Comparison of ENCODE assay signal across 24 mouse cellular contexts in genomic region chr7:137064255-137064654, GRCm38 (mm10).
DNase-seq lines count a peak whose midpoint lies in the region; ATAC-seq lines count a peak whose summit lies in the region.
"Had no signal": no experiment of that assay in that cellular context is flagged by ENCODE, and none has a peak within 500 bp of the region (broad histone marks: within the 10 kb centered on the region; RNA-seq: fewer than 3 reads in every experiment).

No protein-coding gene starts in this region.

- 50% methylated on average over 9 of the region's 9 CpGs for WGBS in hindbrain, embryonic 12.5 days
- WGBS in hindbrain, embryonic 11.5 days = 70% methylated on average over 9 of the region's 9 CpGs
- 70% methylated on average over 9 of the region's 9 CpGs for whole genome bisulfite sequencing in midbrain, embryonic 12.5 days
- 91% methylated on average over 9 of the region's 9 CpGs for WGBS in midbrain, embryonic 10.5 days
- 64% methylated on average over 9 of the region's 9 CpGs for WGBS in neural tube, embryonic 12.5 days

- no peaks in the 10 kb centered on the region for H3K36me3 ChIP-seq in hindbrain, embryonic 12.5 days
- H3K36me3 ChIP-seq in hindbrain, embryonic 11.5 days (ENCODE audit: control insufficient read depth, insufficient read depth, low read length) = no peaks in the 10 kb centered on the region
- no peaks in the 10 kb centered on the region for H3K36me3 ChIP-seq in midbrain, embryonic 12.5 days
- no peaks in the 10 kb centered on the region for H3K36me3 ChIP-seq in midbrain, embryonic 10.5 days
- no peaks in the 10 kb centered on the region for H3K36me3 ChIP-seq in neural tube, embryonic 12.5 days
- H3K36me3 ChIP-seq: embryonic facial prominence, embryonic 15.5 days; forebrain, embryonic 10.5 days; G1E; heart, embryonic 13.5 days had no signal

- H3K4me2 ChIP-seq in hindbrain, embryonic 12.5 days (replicated peaks) = no peak overlapping the region
- no peak overlapping the region for H3K4me2 ChIP-seq in hindbrain, embryonic 11.5 days (replicated peaks; ENCODE audit: low read depth, low read length)
- H3K4me2 ChIP-seq in midbrain, embryonic 12.5 days (replicated peaks) = no peak overlapping the region
- no peak overlapping the region for H3K4me2 ChIP-seq in neural tube, embryonic 12.5 days (replicated peaks)
- H3K4me2 ChIP-seq: embryonic facial prominence, embryonic 15.5 days; heart, embryonic 13.5 days had no signal

- H3K4me3 ChIP-seq in hindbrain, embryonic 12.5 days = no peak overlapping the region
- H3K4me3 ChIP-seq in hindbrain, embryonic 11.5 days (ENCODE audit: low read depth, low read length) = no peak overlapping the region
- H3K4me3 ChIP-seq in midbrain, embryonic 12.5 days = no peak overlapping the region
- no peak overlapping the region for H3K4me3 ChIP-seq in midbrain, embryonic 10.5 days
- H3K4me3 ChIP-seq in neural tube, embryonic 12.5 days = no peak overlapping the region
- H3K4me3 ChIP-seq: embryonic facial prominence, embryonic 15.5 days; erythroblast, embryonic 14.5 days; forebrain, embryonic 10.5 days; heart, embryonic 13.5 days had no signal

- H3K27me3 ChIP-seq in hindbrain, embryonic 12.5 days = no peaks in the 10 kb centered on the region
- no peaks in the 10 kb centered on the region for H3K27me3 ChIP-seq in hindbrain, embryonic 11.5 days (ENCODE audit: control insufficient read depth, insufficient read depth, low read length)
- no peaks in the 10 kb centered on the region for H3K27me3 ChIP-seq in midbrain, embryonic 12.5 days
- no peaks in the 10 kb centered on the region for H3K27me3 ChIP-seq in midbrain, embryonic 10.5 days (ENCODE audit: low read depth, poor library complexity, severe bottlenecking)
- no peaks in the 10 kb centered on the region for H3K27me3 ChIP-seq in neural tube, embryonic 12.5 days (replicated peaks)
- H3K27me3 ChIP-seq: embryonic facial prominence, embryonic 15.5 days had no signal

- no peak overlapping the region for H3K9ac ChIP-seq in hindbrain, embryonic 12.5 days
- no peak overlapping the region for H3K9ac ChIP-seq in hindbrain, embryonic 11.5 days (ENCODE audit: low read depth, low read length)
- H3K9ac ChIP-seq in midbrain, embryonic 12.5 days (replicated peaks) = no peak overlapping the region
- H3K9ac ChIP-seq in neural tube, embryonic 12.5 days = no peak overlapping the region
- H3K9ac ChIP-seq: embryonic facial prominence, embryonic 15.5 days; heart, embryonic 13.5 days had no signal

- peak overlapping the region; percentile 62 for H3K27ac ChIP-seq in hindbrain, embryonic 12.5 days
- no peak overlapping the region for H3K27ac ChIP-seq in hindbrain, embryonic 11.5 days (ENCODE audit: low read depth, low read length)
- peak overlapping the region; percentile 15; the same call in 1 of the 2 replicates for H3K27ac ChIP-seq in midbrain, embryonic 12.5 days (replicated peaks)
- no peak overlapping the region for H3K27ac ChIP-seq in midbrain, embryonic 10.5 days (replicated peaks)
- H3K27ac ChIP-seq in neural tube, embryonic 12.5 days = peak overlapping the region; percentile 9; the same call in 1 of the 2 replicates
- H3K27ac ChIP-seq: embryonic facial prominence, embryonic 15.5 days; forebrain, embryonic 10.5 days; heart, embryonic 13.5 days had no signal

- peaks cover 11% of the 10 kb centered on the region for H3K4me1 ChIP-seq in hindbrain, embryonic 12.5 days
- no peaks in the 10 kb centered on the region for H3K4me1 ChIP-seq in hindbrain, embryonic 11.5 days (replicated peaks; ENCODE audit: control insufficient read depth, insufficient read depth, low read length)
- no peaks in the 10 kb centered on the region for H3K4me1 ChIP-seq in midbrain, embryonic 12.5 days
- 0 out of 2 replicates have a peak, but pooled peaks cover 4% of the 10 kb centered on the region for H3K4me1 ChIP-seq in midbrain, embryonic 10.5 days
- peaks cover 4% of the 10 kb centered on the region; the same call in 1 of the 2 replicates for H3K4me1 ChIP-seq in neural tube, embryonic 12.5 days
- H3K4me1 ChIP-seq: embryonic facial prominence, embryonic 15.5 days; forebrain, embryonic 10.5 days had no signal

- ATAC-seq in hindbrain, embryonic 12.5 days (ENCODE audit: low FRiP score) = peak; percentile 67; the same call in 1 of the 2 replicates
- no peak for ATAC-seq in hindbrain, embryonic 11.5 days (ENCODE audit: low FRiP score)
- ATAC-seq in midbrain, embryonic 12.5 days (ENCODE audit: low FRiP score, low read depth) = no peak
- no peak for ATAC-seq in neural tube, embryonic 12.5 days (ENCODE audit: low FRiP score, low read depth)
- ATAC-seq: CD4-positive, CD25-positive, alpha-beta regulatory T cell, adult 4 months; forebrain, embryonic 14.5 days had no signal

- H3K9me3 ChIP-seq in hindbrain, embryonic 12.5 days (replicated peaks) = no peaks in the 10 kb centered on the region
- no peaks in the 10 kb centered on the region for H3K9me3 ChIP-seq in hindbrain, embryonic 11.5 days (ENCODE audit: control insufficient read depth, low read length)
- H3K9me3 ChIP-seq in midbrain, embryonic 12.5 days = no peaks in the 10 kb centered on the region
- no peaks in the 10 kb centered on the region for H3K9me3 ChIP-seq in midbrain, embryonic 10.5 days (replicated peaks)
- no peaks in the 10 kb centered on the region for H3K9me3 ChIP-seq in neural tube, embryonic 12.5 days
- H3K9me3 ChIP-seq: embryonic facial prominence, embryonic 15.5 days; forebrain, embryonic 10.5 days; heart, embryonic 13.5 days had no signal

- DNase-seq in hindbrain, embryonic 11.5 days (ENCODE audit: low spot score) = no peak
- DNase-seq in midbrain, embryonic 10.5 days (ENCODE audit: low spot score) = no peak
- DNase-seq in neural tube, embryonic 10.5 days (ENCODE audit: extremely low spot score, low spot score) = no peak
- no peak for DNase-seq in kidney, postnatal 36 days
- DNase-seq: adrenal gland, adult 8-10 months; adrenal gland, postnatal 36 days; B cell, adult 2 months; cerebellum, adult 11 months; cerebellum, adult 8-10 months; cerebellum, postnatal 14 days; embryo, embryonic 11 days; gastrocnemius, postnatal 36 days; heart, adult 11 months; heart, postnatal 36 days had no signal

Comparison
In these comparisons a context has a peak if more than half of its experiments do, and no peak if none do; other contexts are left out.
1. H3K27ac ChIP-seq: peak in hindbrain, embryonic 12.5 days (single experiment), midbrain, embryonic 12.5 days (single experiment) and neural tube, embryonic 12.5 days (single experiment); none in hindbrain, embryonic 11.5 days (single experiment) and midbrain, embryonic 10.5 days (single experiment).